Mouse (Mus musculus) stomach, postnatal 0 days (tissue): ENCODE data around the gene AI661453. TPM values are rescaled to one million over a fixed set of nuclear protein-coding genes. Genes with fewer than 3 reads are reported as not detected.
A peak's percentile ranks its signal among the peaks of the same experiment; 100 is the strongest.

Source experiments
- ATAC-seq: fragments of 200-750 bp; cut with Nextera tagmentation; 2 replicates; pipeline ENCODE4 v1.8.0; 2017; ENCODE audit not compliant: low FRiP score, low TSS enrichment
- DNase-seq: peaks from one replicate; pipeline ENCODE4 v3.0.0-alpha.2; 2016; ENCODE audit warnings: low spot score
- H3K27ac ChIP-seq: fragments of 300-500 bp; sonication (generic); replicated peaks from 2 replicates; pipeline ENCODE4 v1.5.1; 2014; ENCODE audit warnings: mild to moderate bottlenecking, control low read depth
- H3K27me3 ChIP-seq: fragments of 300-500 bp; sonication (generic); 2 replicates; pipeline ENCODE4 v1.6.1; 2014; ENCODE audit warnings: low read length; ENCODE audit not compliant: control insufficient read depth, insufficient read depth
- H3K36me3 ChIP-seq: fragments of 300-500 bp; sonication (generic); 2 replicates; pipeline ENCODE4 v1.6.1; 2014; ENCODE audit warnings: low read length, mixed read lengths; ENCODE audit not compliant: control insufficient read depth, insufficient read depth
- H3K4me1 ChIP-seq: fragments of 300-500 bp; sonication (generic); replicated peaks from 2 replicates; pipeline ENCODE4 v1.6.1; 2014; ENCODE audit warnings: antibody characterized with exemption; ENCODE audit not compliant: control insufficient read depth, insufficient read depth
- H3K4me2 ChIP-seq: fragments of 300-500 bp; sonication (generic); replicated peaks from 2 replicates; pipeline ENCODE4 v1.6.1; 2014; ENCODE audit warnings: low read depth, mild to moderate bottlenecking, control low read depth, moderate library complexity
- H3K4me3 ChIP-seq: fragments of 300-500 bp; sonication (generic); 2 replicates; pipeline ENCODE4 v1.5.1; 2014; ENCODE audit warnings: low read depth, low read length, control low read depth
- H3K9ac ChIP-seq: fragments of 300-500 bp; sonication (generic); 2 replicates; pipeline ENCODE4 v1.6.1; 2014; ENCODE audit warnings: mild to moderate bottlenecking, low read length, control low read depth, mixed read lengths
- H3K9me3 ChIP-seq: fragments of 300-500 bp; sonication (generic); 2 replicates; pipeline ENCODE4 v1.6.1; 2016; ENCODE audit warnings: low read length; ENCODE audit not compliant: control insufficient read depth
- CTCF ChIP-seq: IDR thresholded peaks from 2 replicates; pipeline ENCODE4 v1.5.1; 2016; ENCODE audit warnings: antibody characterized with exemption, low read depth, mild to moderate bottlenecking, moderate library complexity
- EP300 ChIP-seq: optimal IDR thresholded peaks from 2 replicates; pipeline ENCODE3; 2016; ENCODE audit warnings: antibody characterized with exemption
- WGBS: fragments of 180-500 bp; shearing (Covaris S2); extraction: QIAGEN DNeasy Blood & Tissue Kit; methylation state at CpG from one replicate; pipeline ENCODE4 v1.1.7; 2014; 5-methylcytosine and 5-hydroxymethylcytosine counted together
- polyA plus RNA-seq: library from polyadenylated mRNA; unstranded; fragments of >200 nt; fragmentation: Nextera tagmentation; extraction: Ambion mirVana; gene quantifications from 2 replicates; pipeline ENCODE4 v1.2.1, GENCODE M21; 2015

AI661453 gene
- polyA plus RNA-seq = 8.9 and 10.9 TPM in 2 replicates

- Histone ChIP-seq H3K9me3 (no peaks in the 10 kb centered on the region), H3K4me3 (peak within 1 kb of the TSS; percentile 58), H3K27ac (peak within 1 kb of the TSS; percentile 91), H3K4me1 (no peaks in the 10 kb centered on the region), H3K36me3 (no peaks in the 10 kb centered on the region), H3K9ac (peak within 1 kb of the TSS; percentile 78), H3K4me2 (peak within 1 kb of the TSS; percentile 61), H3K27me3 (no peaks in the 10 kb centered on the region)
- DNase-seq = peak; percentile 96
- 1% methylated on average over 45 of the region's 45 CpGs for WGBS
- peak; percentile 92 for ATAC-seq
- TF ChIP-seq CTCF = peak; percentile 36
- TF ChIP-seq EP300 = no peak
These were observed at the start of gene AI661453 for GRCm38 (mm10) chr17:47436156-47436906. TSS of gene AI661453 (plus strand) at chr17:47436615.

DNA sequence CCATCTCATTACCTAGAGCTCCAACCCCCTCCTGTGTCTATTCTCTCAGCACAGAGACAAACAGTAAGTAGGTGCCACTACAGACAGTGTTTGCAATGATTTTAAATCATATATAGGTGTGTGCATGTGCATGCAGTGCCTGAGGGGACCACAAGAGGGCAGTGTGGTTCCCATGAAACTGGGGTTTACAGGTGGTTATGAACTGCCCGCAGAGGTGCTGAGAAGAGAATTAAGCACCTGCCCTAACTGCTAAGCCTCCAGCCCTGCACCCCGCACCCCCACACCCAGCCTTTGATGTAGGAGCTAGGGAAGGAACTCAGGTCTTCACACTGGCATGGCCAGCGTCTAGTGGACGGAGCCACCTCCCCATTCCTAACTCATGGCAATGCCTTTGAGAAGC is 49.8 kb upstream of the AI661453 start:
- ATAC-seq = no peak
- H3K4me2 ChIP-seq = no peak overlapping the region
- WGBS = 66% methylated on average over 4 of the region's 4 CpGs
- H3K4me3 ChIP-seq = no peak overlapping the region
- no peak overlapping the region for H3K9ac ChIP-seq
- no peak overlapping the region for H3K27ac ChIP-seq
- H3K4me1 ChIP-seq = no peaks in the 10 kb centered on the region
- no peaks in the 10 kb centered on the region for H3K27me3 ChIP-seq
- H3K9me3 ChIP-seq = no peaks in the 10 kb centered on the region
- DNase-seq = peak; percentile 73
- TF ChIP-seq CTCF (peak; percentile 86), EP300 (no peak)
- no peaks in the 10 kb centered on the region for H3K36me3 ChIP-seq

DNA sequence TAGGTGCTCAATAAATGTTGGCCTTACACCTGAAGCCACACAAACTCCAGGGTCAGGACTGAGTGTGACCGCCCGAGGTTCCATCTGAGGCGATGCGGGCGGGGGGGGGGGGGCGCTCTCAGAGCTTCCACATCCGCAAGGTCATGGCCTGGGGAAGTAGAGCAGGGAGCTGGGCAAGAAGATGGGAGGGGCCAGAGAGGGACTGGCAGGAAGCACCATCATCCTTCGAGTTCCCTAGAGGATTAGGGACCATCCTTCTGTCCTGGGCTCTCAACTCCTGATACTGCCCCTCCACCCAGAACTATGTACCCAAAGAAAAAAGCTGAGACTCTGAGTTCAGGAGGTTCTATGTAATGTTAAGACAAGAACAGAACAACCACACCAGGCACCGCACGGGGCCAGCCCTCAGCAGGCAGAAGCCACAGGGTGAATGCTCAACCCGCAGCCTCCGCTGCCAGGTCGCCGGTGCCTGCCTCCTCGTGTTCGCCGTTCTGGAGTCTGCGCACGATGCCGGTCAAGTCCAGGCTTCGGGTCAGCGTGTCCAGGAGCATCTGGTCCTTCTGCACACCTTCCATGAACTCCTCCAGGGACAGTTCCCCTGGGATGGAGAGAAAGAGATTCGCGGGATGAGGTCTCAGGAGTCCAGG is 42.1 kb upstream of the AI661453 start:
- peak overlapping the region; percentile 34; the same call in 1 of the 2 replicates for H3K4me3 ChIP-seq
- no peak overlapping the region for H3K27ac ChIP-seq
- H3K4me2 ChIP-seq = peak overlapping the region; percentile 62
- TF ChIP-seq CTCF (no peak), EP300 (no peak)
- no peaks in the 10 kb centered on the region for H3K36me3 ChIP-seq
- H3K9me3 ChIP-seq = no peaks in the 10 kb centered on the region
- H3K27me3 ChIP-seq = 0 out of 2 replicates have a peak, but pooled peaks cover 2% of the 10 kb centered on the region
- peak overlapping the region; percentile 48; the same call in 1 of the 2 replicates for H3K9ac ChIP-seq
- DNase-seq (peak; percentile 34), ATAC-seq (no peak; the same call in 1 of the 2 replicates)
- H3K4me1 ChIP-seq = peaks cover 2% of the 10 kb centered on the region; the same call in 1 of the 2 replicates
- 24% methylated on average over 24 of the region's 24 CpGs for WGBS

- H3K4me2 ChIP-seq = peak overlapping the region; percentile 62
- TF ChIP-seq CTCF (0 out of 2 replicates have a peak, but pooled peaks have one; percentile 20), EP300 (no peak)
- 0 out of 2 replicates have a peak overlapping the region, but pooled peaks have one; percentile 48 for H3K9ac ChIP-seq
- no peaks in the 10 kb centered on the region for H3K9me3 ChIP-seq
- ATAC-seq (peak; percentile 90), DNase-seq (peak; percentile 89)
- 1% methylated on average over 17 of the region's 20 CpGs for WGBS
- H3K27ac ChIP-seq = no peak overlapping the region
- no peaks in the 10 kb centered on the region for H3K36me3 ChIP-seq
- H3K4me3 ChIP-seq = peak overlapping the region; percentile 34
- H3K27me3 ChIP-seq = 0 out of 2 replicates have a peak, but pooled peaks cover 2% of the 10 kb centered on the region
- H3K4me1 ChIP-seq = peaks cover 2% of the 10 kb centered on the region; the same call in 1 of the 2 replicates
These were observed 41.0 kb upstream of the AI661453 start for GRCm38 (mm10) chr17:47395376-47395913.

- H3K27ac ChIP-seq = no peak overlapping the region
- H3K4me1 ChIP-seq = peaks cover 2% of the 10 kb centered on the region; the same call in 1 of the 2 replicates
- no peak overlapping the region for H3K4me2 ChIP-seq
- no peak for ATAC-seq
- 81% methylated on average over 8 of the region's 8 CpGs for WGBS
- no peaks in the 10 kb centered on the region for H3K36me3 ChIP-seq
- no peak overlapping the region for H3K4me3 ChIP-seq
- 0 out of 2 replicates have a peak, but pooled peaks cover 2% of the 10 kb centered on the region for H3K27me3 ChIP-seq
- no peak for TF ChIP-seq CTCF
- TF ChIP-seq EP300 = no peak
- H3K9me3 ChIP-seq = no peaks in the 10 kb centered on the region
- no peak overlapping the region for H3K9ac ChIP-seq
- no peak for DNase-seq
These were observed 37.3 kb upstream of the AI661453 start for GRCm38 (mm10) chr17:47399091-47399490.
